Mouse (Mus musculus) left cerebral cortex, adult 9 months (tissue): ENCODE data around the gene Vstm4.
A peak's percentile ranks its signal among the peaks of the same experiment; 100 is the strongest.

Experiments
- DNase-seq, 2 experiments: peaks; one replicate each; pipeline ENCODE4 v3.0.0; 2022; ENCODE audit warnings: low spot score in 2 of 2

Gene Vstm4

DNA sequence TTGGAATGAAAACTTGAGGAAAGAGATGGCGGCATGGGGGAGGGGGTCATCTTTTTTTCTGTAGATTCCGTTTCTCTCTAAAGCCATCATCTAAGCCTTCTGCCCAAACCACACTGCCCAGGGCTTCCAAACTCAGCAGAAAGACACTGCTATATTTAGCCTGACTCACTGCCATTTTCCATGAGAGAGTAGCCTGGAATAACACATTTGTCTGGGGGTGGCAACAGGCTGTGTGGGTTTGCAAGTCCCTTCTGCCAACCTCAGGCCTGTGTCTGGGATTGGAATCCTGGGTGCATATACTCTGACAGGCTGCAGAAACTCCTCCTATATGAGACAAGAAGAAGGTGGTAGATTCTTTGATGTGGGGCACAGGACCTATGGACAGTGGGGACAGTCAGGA is 91.0 kb downstream of the Vstm4 start:
- DNase-seq: peak in 1 of 2 experiments; percentile 67

DNA sequence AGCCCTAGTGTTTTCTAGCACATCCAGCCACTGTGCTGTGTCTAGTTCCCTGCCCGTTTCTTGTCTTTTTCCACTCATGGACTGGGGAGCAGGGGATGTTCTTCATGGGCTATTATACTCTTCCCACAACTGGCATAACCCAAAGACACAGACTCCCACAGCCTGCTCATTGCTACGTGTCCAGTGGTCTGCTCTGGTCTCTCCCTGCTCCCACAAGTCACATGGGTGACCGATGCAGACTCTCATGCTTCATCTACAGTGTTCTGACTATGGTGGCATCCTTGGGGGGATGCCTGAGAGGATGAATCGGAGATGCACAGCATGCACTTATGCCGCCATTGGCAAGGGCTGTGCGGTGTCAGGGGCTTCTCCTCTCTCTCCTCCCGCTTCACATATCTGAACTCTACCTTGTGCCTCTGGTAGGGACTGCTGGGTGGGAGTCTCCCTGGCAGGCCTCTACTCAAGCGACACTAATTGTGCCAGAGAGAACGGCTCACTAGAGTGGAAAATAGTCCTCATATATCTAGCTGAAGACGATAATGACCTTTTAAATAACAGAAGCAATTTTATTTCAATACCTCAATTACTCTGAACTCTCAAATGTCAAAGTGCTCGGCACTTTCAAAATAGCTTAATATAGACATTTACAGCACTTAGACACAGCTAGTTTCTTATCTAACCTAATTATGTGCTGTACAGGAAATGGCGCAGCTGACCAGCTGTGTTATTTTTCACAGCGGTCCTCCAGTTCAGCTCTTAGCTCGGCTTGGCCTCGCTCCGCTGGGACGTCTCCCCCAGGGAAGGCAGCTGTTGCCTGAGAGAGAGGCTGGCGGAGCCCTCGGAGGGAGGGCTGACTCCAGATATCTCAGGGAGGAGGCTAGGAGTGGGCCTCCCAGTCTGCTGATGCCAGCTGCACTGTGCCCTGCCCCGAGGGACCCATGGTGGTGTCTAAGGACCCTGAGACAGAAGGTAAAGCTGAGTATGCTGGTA is 94.1 kb downstream of the Vstm4 start:
- no peak for DNase-seq

DNA sequence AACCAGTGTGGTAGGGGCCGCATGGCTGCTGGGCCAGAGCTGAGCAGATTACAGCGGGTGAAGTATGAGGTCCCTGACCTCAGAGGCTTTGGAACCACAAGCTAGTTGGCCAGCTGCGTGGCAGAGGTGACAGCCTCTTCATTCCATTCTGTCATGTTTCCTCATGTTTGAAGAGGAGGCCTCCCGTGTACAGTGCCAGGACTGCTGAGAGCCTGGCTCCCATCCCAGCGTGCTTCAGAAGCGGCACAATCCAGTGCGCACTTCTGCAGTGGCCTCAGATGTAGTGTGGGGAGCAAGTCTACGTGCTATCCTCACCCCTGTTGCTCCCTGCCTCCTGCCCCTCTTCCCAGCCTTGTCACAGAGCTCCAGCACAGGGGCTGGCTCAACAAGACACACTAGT is 99.9 kb downstream of the Vstm4 start:
- DNase-seq: peak in 1 of 2 experiments; percentile 8

DNA sequence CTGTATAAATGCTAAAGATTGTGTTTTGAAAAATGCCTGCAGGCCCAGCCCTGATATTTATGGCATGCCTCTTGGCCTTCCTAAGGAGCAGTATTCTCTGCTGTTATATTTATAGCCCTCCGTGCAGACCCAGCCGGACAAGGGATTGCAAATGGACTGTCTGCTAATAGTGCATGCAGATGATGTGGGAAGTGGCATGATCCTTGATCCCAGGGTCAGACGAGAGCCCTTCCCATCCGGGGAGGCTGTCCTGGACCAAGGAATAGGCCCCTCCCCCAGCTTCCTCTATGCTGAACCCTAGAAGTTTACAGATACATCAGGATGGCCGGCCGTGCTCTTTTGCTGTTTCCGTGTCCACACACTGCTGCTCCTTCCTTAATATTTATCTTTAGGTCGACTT is 102.1 kb downstream of the Vstm4 start:
- DNase-seq: no peak

DNA sequence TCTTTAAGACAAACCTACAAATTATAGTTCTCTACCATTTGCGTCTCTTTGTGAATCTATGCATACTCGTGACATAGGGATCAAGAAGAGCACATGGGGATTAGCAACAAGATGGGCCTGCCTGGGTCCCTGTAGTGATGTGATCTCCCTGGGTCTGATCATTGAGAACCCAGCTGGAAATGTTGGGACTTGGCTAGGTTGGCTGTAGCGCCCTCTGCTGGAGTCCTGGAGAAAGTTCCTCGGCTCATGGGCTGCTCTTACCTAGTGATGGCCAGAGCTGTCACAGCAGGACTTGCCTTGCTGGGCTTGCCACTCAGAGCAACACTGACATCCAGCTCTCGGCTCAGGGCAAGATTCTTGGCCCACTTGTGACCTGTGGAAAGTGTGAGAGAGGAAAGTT is 103.9 kb downstream of the Vstm4 start:
- peak in 1 of 2 experiments; percentile 77 for DNase-seq

DNA sequence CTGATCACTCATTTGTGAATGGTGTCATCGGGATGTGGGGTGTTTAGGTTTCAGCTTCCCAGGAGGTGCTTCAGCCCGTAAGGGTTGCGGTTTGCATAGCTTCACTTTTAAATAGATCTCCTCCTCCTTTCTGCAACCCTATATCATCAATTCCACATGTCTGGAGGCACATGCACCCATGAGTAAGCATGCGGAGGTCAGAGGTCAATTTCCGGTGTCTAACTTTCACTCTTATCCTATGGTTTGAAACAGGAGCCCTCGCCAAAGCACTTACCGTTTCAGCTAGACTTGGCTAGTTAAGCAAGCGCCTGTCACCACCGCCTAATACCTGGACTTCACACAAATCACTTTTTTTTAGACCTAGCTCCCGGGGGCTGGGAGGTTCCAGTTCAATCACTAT is 108.2 kb downstream of the Vstm4 start:
- no peak for DNase-seq

DNA sequence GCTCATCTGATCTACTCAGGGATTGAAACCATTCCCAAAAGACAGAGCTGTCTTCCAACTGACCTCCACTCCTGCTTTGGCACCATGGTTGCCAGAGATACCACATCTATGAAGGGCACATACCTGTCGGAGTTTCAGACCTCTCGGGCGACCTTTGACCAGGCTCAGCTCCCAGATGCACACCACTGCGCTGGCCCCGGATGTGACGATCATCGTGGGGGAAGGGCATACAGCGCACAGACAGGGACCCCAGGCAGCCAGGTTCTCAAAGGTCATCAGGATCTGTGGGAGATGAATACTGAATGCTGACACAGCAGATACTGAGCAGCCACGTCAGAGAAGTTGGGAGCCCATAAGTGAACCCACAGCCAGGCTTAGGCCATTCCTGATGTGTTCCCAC is 114.1 kb downstream of the Vstm4 start:
- DNase-seq: no peak

DNA sequence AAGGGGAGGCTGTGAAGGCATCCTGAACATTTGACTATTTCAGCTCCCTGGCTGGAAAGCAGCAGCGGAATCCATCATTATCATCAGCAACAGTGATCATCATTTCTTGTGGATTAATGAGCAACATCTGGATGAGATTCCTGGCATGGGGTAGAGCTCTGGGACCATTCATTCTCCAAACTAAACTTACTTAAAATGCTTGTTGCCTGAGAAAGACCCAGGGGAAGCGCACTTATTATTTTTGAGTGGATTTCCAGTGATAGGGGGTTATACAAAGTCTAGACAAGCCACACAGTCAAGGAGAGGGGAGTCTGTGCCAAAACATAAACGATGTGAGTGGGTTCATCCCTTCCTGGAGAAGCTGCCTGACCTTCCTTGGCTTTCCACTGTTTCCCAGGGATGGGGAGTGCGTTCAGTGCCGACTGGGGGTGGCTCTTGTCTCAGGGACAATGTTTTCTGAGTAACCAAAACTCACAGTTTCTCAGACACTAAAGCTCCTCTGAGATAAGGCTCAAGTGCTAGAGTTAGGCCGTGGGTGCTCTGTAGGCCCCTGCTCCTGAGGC is 127.7 kb downstream of the Vstm4 start:
- DNase-seq: no peak

DNA sequence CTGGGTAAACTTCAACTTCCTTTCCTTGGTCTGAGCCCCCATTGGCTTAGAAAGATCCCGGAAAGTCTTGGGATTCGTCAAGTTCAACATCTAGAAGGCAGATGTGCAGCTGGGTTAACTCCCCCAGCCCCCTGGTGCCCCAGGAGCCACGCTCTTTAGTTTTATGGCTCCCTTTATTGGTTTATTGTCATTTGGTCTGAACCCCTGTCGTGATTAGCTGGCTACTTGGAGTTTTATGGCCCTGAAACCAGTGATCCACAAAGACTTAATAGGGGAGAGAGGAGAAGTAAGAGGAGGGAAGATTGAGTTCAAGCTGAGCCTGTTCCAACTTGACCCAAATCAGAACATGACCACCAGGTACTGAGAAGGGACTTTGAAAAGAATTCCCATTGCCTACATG is 130.1 kb downstream of the Vstm4 start:
- DNase-seq: no peak
